Mouse (Mus musculus) cerebellum, adult 2 months (tissue): ENCODE results near the gene Syne4. TPM values are rescaled to one million over a fixed set of nuclear protein-coding genes. Genes with fewer than 3 reads are reported as not detected.

Source experiments
- DNase-seq, 2 experiments: peaks; one replicate each; pipeline ENCODE4 v3.0.0; 2021
- H3K27ac ChIP-seq: fragments of 200-500 bp; 2 replicates; pipeline ENCODE4 v1.5.1; 2012; ENCODE audit warnings: low read length, control low read depth, inconsistent platforms; ENCODE audit not compliant: insufficient read depth
- H3K27me3 ChIP-seq: fragments of 200-500 bp; 2 replicates; pipeline ENCODE4 v1.6.1; 2012; ENCODE audit warnings: inconsistent platforms, mild to moderate bottlenecking, low read length, moderate library complexity; ENCODE audit not compliant: control insufficient read depth, insufficient read depth
- H3K4me1 ChIP-seq: fragments of 200-500 bp; 2 replicates; pipeline ENCODE4 v1.6.1; 2011; ENCODE audit warnings: low read length; ENCODE audit not compliant: control insufficient read depth, insufficient read depth
- H3K4me3 ChIP-seq: fragments of 200-500 bp; replicated peaks from 2 replicates; pipeline ENCODE3; 2011; ENCODE audit warnings: mild to moderate bottlenecking, low read depth, low read length, control low read depth; ENCODE audit not compliant: insufficient read depth
- CTCF ChIP-seq: fragments of 200-500 bp; IDR thresholded peaks from 2 replicates; pipeline ENCODE4 v1.5.1; 2011; ENCODE audit warnings: low read depth, mild to moderate bottlenecking, control low read depth, low read length, moderate library complexity, borderline replicate concordance; ENCODE audit not compliant: insufficient read depth
- POLR2A ChIP-seq: fragments of 200-500 bp; IDR thresholded peaks from 2 replicates; pipeline ENCODE4 v1.6.1; 2011; ENCODE audit warnings: low read length, control low read depth, borderline replicate concordance; ENCODE audit not compliant: insufficient read depth
- WGBS: fragments of 180-500 bp; shearing (Covaris S2); methylation state at CpG from one replicate; pipeline ENCODE4 v1.1.7; 2018; 5-methylcytosine and 5-hydroxymethylcytosine counted together
- polyA plus RNA-seq: library from polyadenylated mRNA; depleted of rRNA; stranded (reverse); fragments of >200 nt; gene quantifications from 2 replicates; pipeline ENCODE4 v1.2.3, GENCODE M21; 2012

Gene Syne4
- polyA plus RNA-seq, 1 experiment, result 63.4 TPM

DNA sequence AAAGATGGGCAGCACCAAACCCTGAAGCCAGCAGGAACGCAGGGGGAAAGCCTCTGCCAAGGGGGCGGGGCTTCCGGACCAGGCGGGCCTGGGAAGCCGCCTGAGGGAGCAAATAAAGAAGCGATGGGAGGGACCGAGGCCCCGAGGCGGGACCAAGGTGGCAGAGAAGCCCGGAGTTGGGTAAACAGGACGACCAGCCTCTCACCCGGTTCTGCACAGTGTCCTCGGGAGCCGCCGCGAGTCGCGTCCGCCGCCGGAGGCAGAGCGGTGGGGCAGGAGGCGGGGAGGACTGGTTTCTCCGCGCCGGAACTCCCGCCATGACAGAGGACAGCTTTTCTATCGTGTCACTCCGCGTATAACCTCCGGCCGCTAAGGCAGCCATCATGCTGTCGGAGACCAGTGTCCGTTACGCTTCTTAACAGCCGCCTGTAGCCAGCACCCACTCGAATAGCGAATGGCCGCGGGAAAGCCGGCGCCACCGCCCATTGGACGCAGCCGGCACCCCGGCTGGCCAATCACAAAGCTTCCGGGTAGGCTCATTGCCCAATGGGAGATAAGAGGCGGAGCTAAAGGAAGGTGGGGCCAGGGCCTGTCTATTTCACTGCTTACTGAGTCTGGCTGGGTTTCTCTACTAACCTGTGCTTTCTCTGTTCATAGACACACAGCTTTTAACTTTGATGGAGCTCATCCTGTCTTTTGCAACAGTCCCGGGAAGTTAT is 34.5 kb upstream of the Syne4 start, which contains the start of the genes Thap8 and Wdr62:
Gene Thap8, plus strand, starts transcription at position 144 of the 719 bp plus-strand sequence.
Gene Wdr62, minus strand, starts transcription at position 469 of the 719 bp plus-strand sequence.
- Histone ChIP-seq H3K4me1 (no peaks in the 10 kb centered on the region), H3K4me3 (peak within 1 kb of the TSS; percentile 79), H3K27me3 (no peaks in the 10 kb centered on the region), H3K27ac (peak within 1 kb of the TSS; percentile 85)
- WGBS, result under 1% methylated on average over 49 of the region's 49 CpGs
- TF ChIP-seq CTCF, result no peak
- TF ChIP-seq POLR2A, result no peak
- DNase-seq, result peak; percentile 90 to 92

DNA sequence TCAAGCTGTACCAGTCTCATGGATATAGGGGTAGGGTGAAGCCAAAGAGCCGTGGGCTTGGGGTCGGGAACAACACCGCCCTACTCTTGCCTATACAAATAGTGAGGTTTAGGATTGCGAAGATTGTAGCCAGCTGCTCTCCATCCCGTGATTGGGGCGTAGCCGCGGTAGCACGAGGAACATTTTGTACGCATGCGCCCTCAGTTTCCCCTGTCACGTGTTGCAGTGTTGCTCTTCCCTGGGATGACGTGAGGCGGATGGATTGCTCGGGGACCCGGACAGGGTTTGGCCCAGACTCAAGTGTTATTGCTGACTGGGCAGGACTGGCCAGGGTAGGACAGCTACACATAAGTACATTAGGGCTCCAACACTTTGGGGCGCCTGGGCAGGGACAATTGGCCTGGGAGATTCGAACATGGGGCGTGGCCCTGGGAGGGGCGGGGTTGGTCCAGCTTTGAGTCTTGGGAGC is 33.9 kb upstream of the Syne4 start:
- Histone ChIP-seq H3K4me3 (peak overlapping the region; percentile 79), H3K27me3 (no peaks in the 10 kb centered on the region), H3K4me1 (no peaks in the 10 kb centered on the region), H3K27ac (peak overlapping the region; percentile 85)
- DNase-seq, result peak; percentile 86 to 87
- under 1% methylated on average over 20 of the region's 20 CpGs for WGBS
- TF ChIP-seq CTCF, result no peak
- TF ChIP-seq POLR2A, result no peak

DNA sequence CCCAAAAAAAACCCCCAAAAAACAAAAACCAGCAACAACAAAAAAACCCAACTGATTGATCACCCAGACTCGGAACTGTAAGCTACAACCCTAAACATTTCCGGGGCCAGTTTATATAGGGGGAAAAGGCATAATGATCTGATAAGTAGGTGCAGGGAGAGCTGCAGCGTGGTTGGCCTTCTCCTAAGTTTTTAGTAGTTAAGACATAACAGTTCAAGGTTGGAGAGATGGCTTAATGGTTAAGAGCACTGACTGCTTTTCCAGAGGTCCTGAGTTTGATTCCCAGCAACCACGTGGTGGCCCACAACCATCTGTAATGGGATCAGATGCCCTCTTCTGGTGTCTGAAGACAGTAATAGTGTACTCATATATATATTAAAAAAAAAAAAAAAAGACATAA is 33.1 kb upstream of the Syne4 start:
- Histone ChIP-seq H3K4me3 (no peak overlapping the region), H3K4me1 (peaks cover 6% of the 10 kb centered on the region; the same call in 1 of the 2 replicates), H3K27me3 (no peaks in the 10 kb centered on the region), H3K27ac (no peak overlapping the region)
- TF ChIP-seq POLR2A, result no peak
- TF ChIP-seq CTCF, result no peak
- DNase-seq, result no peak
- WGBS, result 86% methylated on average over 4 of the region's 4 CpGs

DNA sequence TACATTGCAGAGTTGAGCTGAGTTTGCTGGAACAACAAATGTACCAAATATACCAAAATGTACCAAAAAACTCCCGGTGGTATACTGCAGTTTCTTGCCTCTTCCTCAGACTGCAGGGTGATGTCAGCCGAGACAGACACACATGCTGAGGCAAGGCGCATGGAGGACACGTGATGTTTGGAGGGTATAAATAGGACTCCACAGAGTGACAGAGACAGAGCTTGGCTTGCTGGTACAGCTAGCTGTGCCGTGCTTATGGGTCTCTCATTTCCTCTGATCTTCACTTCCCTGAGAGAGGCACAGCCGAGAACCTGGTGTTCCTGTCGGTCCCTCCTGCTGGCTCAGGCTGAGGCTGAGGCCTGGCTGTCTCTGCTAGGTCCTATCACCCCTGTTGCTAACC is 31.9 kb upstream of the Syne4 start:
- Histone ChIP-seq H3K27ac (no peak overlapping the region), H3K4me3 (no peak overlapping the region), H3K27me3 (no peaks in the 10 kb centered on the region), H3K4me1 (peaks cover 17% of the 10 kb centered on the region; the same call in 1 of the 2 replicates)
- TF ChIP-seq POLR2A (peak; percentile 17; the same call in 1 of the 2 replicates), CTCF (no peak)
- no peak for DNase-seq
- 70% methylated on average over 7 of the region's 7 CpGs for WGBS

DNA sequence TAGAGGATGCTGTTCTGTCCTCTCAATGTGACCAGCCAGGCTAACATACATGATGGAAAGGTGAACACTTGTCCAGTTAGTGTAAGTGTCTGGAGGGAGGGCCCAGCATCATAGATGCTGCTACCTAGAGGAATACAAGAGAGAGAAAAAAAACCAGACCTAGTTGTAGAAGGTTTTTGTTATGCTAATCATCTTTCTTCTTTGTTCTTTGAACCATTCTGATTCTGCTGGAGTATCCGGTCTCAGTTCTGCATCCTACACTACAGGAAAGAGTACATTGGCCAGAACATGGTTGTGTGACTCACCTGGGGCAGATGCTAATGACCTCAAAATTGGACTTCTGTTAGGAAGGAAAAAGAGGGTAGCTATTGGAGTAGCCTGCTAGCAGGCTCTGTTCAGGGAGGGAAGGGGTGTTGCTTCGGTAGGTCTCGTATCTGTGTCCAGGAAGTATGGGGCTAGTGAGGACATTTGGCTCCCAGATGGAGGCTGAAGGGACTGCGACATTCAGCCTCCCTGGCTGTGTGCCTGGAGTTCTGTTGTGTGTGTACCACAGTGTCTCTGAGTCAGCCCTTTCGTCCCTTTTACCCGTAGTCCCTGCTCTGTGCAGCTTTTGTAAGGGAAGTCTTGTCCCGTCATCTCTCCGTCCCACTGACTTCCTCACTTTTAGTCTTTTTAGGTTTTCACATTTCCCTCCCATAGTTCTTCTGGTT is 27.8 kb upstream of the Syne4 start:
- peak; percentile 87 to 95 for DNase-seq
- Histone ChIP-seq H3K4me1 (peaks cover 35% of the 10 kb centered on the region), H3K4me3 (no peak overlapping the region), H3K27me3 (no peaks in the 10 kb centered on the region), H3K27ac (peak overlapping the region; percentile 51)
- whole genome bisulfite sequencing, result 17% methylated on average over 8 of the region's 8 CpGs
- no peak for TF ChIP-seq CTCF
- no peak for TF ChIP-seq POLR2A

DNA sequence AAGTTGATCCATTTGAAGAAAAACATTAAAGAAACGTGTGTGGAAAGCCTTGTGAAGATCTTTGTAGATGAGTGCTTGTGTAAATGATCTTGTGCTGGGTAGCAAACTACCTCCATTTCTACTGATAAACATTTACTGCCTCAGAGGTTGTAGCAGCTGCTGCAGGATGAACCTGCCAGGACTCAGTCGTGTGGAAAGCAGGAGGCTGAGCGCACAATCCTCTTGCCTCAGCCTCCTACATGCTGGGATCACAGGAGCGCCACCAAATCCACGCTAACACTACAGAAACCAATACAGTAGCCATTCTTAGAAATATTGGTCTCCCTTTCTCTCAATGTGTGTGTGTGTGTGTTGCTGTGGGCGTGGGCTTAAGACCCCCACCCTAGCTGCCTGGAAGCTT is 26.6 kb upstream of the Syne4 start:
- H3K4me1 ChIP-seq, result peaks cover 35% of the 10 kb centered on the region
- peak overlapping the region; percentile 51; the same call in 1 of the 2 replicates for H3K27ac ChIP-seq
- WGBS, result 29% methylated on average over 6 of the region's 6 CpGs
- no peak overlapping the region for H3K4me3 ChIP-seq
- peak; percentile 53 to 70 for DNase-seq
- TF ChIP-seq CTCF (no peak), POLR2A (no peak)
- no peaks in the 10 kb centered on the region for H3K27me3 ChIP-seq

DNA sequence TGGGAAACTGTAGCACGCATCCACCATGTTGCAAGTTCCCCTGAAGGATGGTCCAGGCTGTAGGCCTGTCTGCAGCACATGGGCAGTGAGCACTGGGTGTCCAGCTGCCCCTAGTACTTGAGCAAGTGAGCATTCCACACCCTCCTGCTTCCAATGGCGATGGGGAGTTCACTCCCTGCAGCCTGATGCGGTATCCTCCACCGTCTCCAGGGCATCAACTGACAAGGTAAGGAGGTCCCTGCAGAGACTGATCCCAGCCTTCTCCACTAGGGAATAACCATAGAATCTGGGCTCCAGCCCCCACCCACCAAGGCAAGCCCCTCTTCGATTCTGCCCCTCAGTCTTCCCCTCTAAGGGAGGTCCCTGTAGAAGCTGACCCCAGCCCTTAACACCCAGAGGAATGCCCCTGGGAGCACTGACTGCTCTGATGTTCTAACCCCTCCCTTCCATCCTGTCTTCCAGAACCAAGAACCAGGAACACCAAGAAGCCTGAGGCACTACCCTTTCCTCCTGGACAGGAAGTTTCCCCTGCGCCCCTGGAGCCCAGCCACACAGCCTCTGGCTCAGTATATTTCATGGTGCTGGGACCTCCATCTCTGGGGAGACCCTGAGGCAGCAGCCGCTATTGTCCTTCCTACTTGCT is 25.4 kb upstream of the Syne4 start:
- no peak overlapping the region for H3K4me3 ChIP-seq
- TF ChIP-seq POLR2A (no peak), CTCF (no peak)
- H3K27ac ChIP-seq, result peak overlapping the region; percentile 24; the same call in 1 of the 2 replicates
- peak; percentile 26 to 31 for DNase-seq
- 72% methylated on average over 7 of the region's 7 CpGs for WGBS
- peaks cover 38% of the 10 kb centered on the region for H3K4me1 ChIP-seq
- no peaks in the 10 kb centered on the region for H3K27me3 ChIP-seq
